Comparison of ENCODE assay signal across 9 mouse cellular contexts in genomic region chr19:10952021-10952939, GRCm38 (mm10). TPM values are rescaled to one million over a fixed set of nuclear protein-coding genes. Genes with fewer than 3 reads are reported as not detected.
A peak's percentile ranks its signal among the peaks of the same experiment; 100 is the strongest.
DNase-seq lines count a peak whose midpoint lies in the region; ATAC-seq and TF ChIP-seq lines count a peak whose summit lies in the region.
"Had no signal": no experiment of that assay in that cellular context is flagged by ENCODE, and none has a peak within 500 bp of the region (broad histone marks: within the 10 kb centered on the region; RNA-seq: fewer than 3 reads in every experiment).

No protein-coding gene starts in this region.

- H3K4me3 ChIP-seq in lung, embryonic 15.5 days, result no peak overlapping the region
- H3K4me3 ChIP-seq in embryonic fibroblast, embryonic 13.5 days (ENCODE audit: insufficient read depth, low read length), result no peak overlapping the region
- no peak overlapping the region for H3K4me3 ChIP-seq in hindbrain, embryonic 12.5 days

- H3K4me1 ChIP-seq in lung, embryonic 15.5 days, result peaks cover 25% of the 10 kb centered on the region
- H3K4me1 ChIP-seq in embryonic fibroblast, embryonic 13.5 days (ENCODE audit: control insufficient read depth, insufficient read depth, low read length), result peaks cover 5% of the 10 kb centered on the region
- peaks cover 28% of the 10 kb centered on the region for H3K4me1 ChIP-seq in hindbrain, embryonic 12.5 days

- H3K9ac ChIP-seq in lung, embryonic 15.5 days, result no peak overlapping the region
- no peak overlapping the region for H3K9ac ChIP-seq in hindbrain, embryonic 12.5 days

- H3K4me2 ChIP-seq in lung, embryonic 15.5 days, result peak overlapping the region; percentile 9; the same call in 1 of the 2 replicates
- H3K4me2 ChIP-seq in hindbrain, embryonic 12.5 days (replicated peaks), result no peak overlapping the region

- peak; percentile 69 for ATAC-seq in lung, embryonic 15.5 days (ENCODE audit: borderline replicate concordance, extremely low read depth, low FRiP score, low TSS enrichment)
- no peak for ATAC-seq in hindbrain, embryonic 12.5 days (ENCODE audit: low FRiP score)

- no peak for DNase-seq in lung, postnatal 25 days (ENCODE audit: low spot score)
- DNase-seq in left cerebral cortex, postnatal 36 days (ENCODE audit: low spot score in 2 of 2), result peak; percentile 19 to 27
- DNase-seq in right cerebral cortex, postnatal 25 days, result peak; percentile 30
- no peak for DNase-seq in urinary bladder, adult 18-20 months (ENCODE audit: low spot score in 2 of 2)
- no peak for DNase-seq in urinary bladder, postnatal 25 days (ENCODE audit: low spot score)

- H3K27ac ChIP-seq in lung, embryonic 15.5 days, result peak overlapping the region; percentile 79
- H3K27ac ChIP-seq in embryonic fibroblast, embryonic 13.5 days (ENCODE audit: insufficient read depth, low read length), result peak overlapping the region; percentile 63
- 0 out of 2 replicates have a peak overlapping the region, but pooled peaks have one; percentile 2 for H3K27ac ChIP-seq in hindbrain, embryonic 12.5 days

- WGBS in lung, embryonic 15.5 days, result 40% methylated on average over 11 of the region's 11 CpGs
- 66% methylated on average over 11 of the region's 11 CpGs for WGBS in hindbrain, embryonic 12.5 days

- TF ChIP-seq POLR2A in embryonic fibroblast, embryonic 13.5 days (IDR thresholded peaks at IDR 0.05; ENCODE audit: low read depth, low read length), result no peak

- intact Hi-C loops in left cerebral cortex, postnatal 36 days (cut with DNase I), result no loop called here

- no peak for TF ChIP-seq CTCF in embryonic fibroblast, embryonic 13.5 days (IDR thresholded peaks at IDR 0.05; ENCODE audit: borderline replicate concordance, insufficient read depth, low read length)

- H3K27me3 ChIP-seq in lung, embryonic 15.5 days, result peaks cover 7% of the 10 kb centered on the region; the same call in 1 of the 2 replicates
- peaks cover 3% of the 10 kb centered on the region; the same call in 1 of the 2 replicates for H3K27me3 ChIP-seq in hindbrain, embryonic 12.5 days

- no peaks in the 10 kb centered on the region for H3K9me3 ChIP-seq in lung, embryonic 15.5 days
- no peaks in the 10 kb centered on the region for H3K9me3 ChIP-seq in hindbrain, embryonic 12.5 days (replicated peaks)

- H3K36me3 ChIP-seq in lung, embryonic 15.5 days, result no peaks in the 10 kb centered on the region
- no peaks in the 10 kb centered on the region for H3K36me3 ChIP-seq in hindbrain, embryonic 12.5 days

RNA-seq across cellular contexts. Expression of gene Ccdc86, which starts 3.2 kb away (rescaled TPM):
- 26.2 and 26.6 TPM in 2 replicates for polyA plus RNA-seq in lung, embryonic 15.5 days (2015; fragmentation: Nextera tagmentation; extraction: Ambion mirVana)
- polyA plus RNA-seq in embryonic fibroblast, embryonic 13.5 days (2011; ENCODE audit: insufficient read length, low read depth, missing spikeins), result 12.3 and 13.1 TPM in 2 replicates
- 21.5 and 21.7 TPM in 2 replicates for polyA plus RNA-seq in hindbrain, embryonic 12.5 days (2016; fragmentation: Nextera tagmentation; extraction: Ambion mirVana)
- 1 to 10 TPM; 8.2 to 9.1 TPM for total RNA-seq in left cerebral cortex, postnatal 36 days (2021)

RNA-seq across cellular contexts. Expression of gene Ptgdr2, which starts 15.3 kb away (rescaled TPM):
- polyA plus RNA-seq in lung, embryonic 15.5 days (2015; fragmentation: Nextera tagmentation; extraction: Ambion mirVana), result 0.09 and 0.11 TPM in 2 replicates
- not detected in 2 replicates for polyA plus RNA-seq in embryonic fibroblast, embryonic 13.5 days (2011; ENCODE audit: insufficient read length, low read depth, missing spikeins)
- polyA plus RNA-seq in hindbrain, embryonic 12.5 days (2016; fragmentation: Nextera tagmentation; extraction: Ambion mirVana), result 0.09 and 0.10 TPM in 2 replicates
- total RNA-seq in left cerebral cortex, postnatal 36 days (2021), result under 1 TPM in 1 of 2 experiments, not detected in 1; 0.20 TPM

RNA-seq across cellular contexts. Expression of gene Ms4a10, which starts 22.2 kb away (rescaled TPM):
- not detected in 2 replicates for polyA plus RNA-seq in lung, embryonic 15.5 days (2015; fragmentation: Nextera tagmentation; extraction: Ambion mirVana)
- not detected in 2 replicates for polyA plus RNA-seq in embryonic fibroblast, embryonic 13.5 days (2011; ENCODE audit: insufficient read length, low read depth, missing spikeins)
- not detected in 2 replicates for polyA plus RNA-seq in hindbrain, embryonic 12.5 days (2016; fragmentation: Nextera tagmentation; extraction: Ambion mirVana)
- not detected for total RNA-seq in left cerebral cortex, postnatal 36 days (2021)
- total RNA-seq: layer of hippocampus, postnatal 25 days had no signal

RNA-seq across cellular contexts. Expression of gene Zp1, which starts 31.8 kb away (rescaled TPM):
- not detected in 2 replicates for polyA plus RNA-seq in lung, embryonic 15.5 days (2015; fragmentation: Nextera tagmentation; extraction: Ambion mirVana)
- not detected in 2 replicates for polyA plus RNA-seq in embryonic fibroblast, embryonic 13.5 days (2011; ENCODE audit: insufficient read length, low read depth, missing spikeins)
- not detected in 2 replicates for polyA plus RNA-seq in hindbrain, embryonic 12.5 days (2016; fragmentation: Nextera tagmentation; extraction: Ambion mirVana)
- not detected for total RNA-seq in left cerebral cortex, postnatal 36 days (2021)
- total RNA-seq: layer of hippocampus, postnatal 25 days had no signal

RNA-seq across cellular contexts. Expression of gene Ms4a15, which starts 40.8 kb away (rescaled TPM):
- polyA plus RNA-seq in lung, embryonic 15.5 days (2015; fragmentation: Nextera tagmentation; extraction: Ambion mirVana), result 0.27 TPM in 1 of 2 replicates, not detected in the other
- not detected in 2 replicates for polyA plus RNA-seq in embryonic fibroblast, embryonic 13.5 days (2011; ENCODE audit: insufficient read length, low read depth, missing spikeins)
- not detected in 2 replicates for polyA plus RNA-seq in hindbrain, embryonic 12.5 days (2016; fragmentation: Nextera tagmentation; extraction: Ambion mirVana)
- total RNA-seq in left cerebral cortex, postnatal 36 days (2021), result under 1 TPM in 1 of 2 experiments, not detected in 1; 0.39 TPM
- total RNA-seq: layer of hippocampus, postnatal 25 days had no signal

Comparison
In these comparisons a context has a peak if more than half of its experiments do, and no peak if none do; other contexts are left out.
1. H3K27ac ChIP-seq: peak in every context shown above with its lines; median percentile 79 in lung, embryonic 15.5 days; 63 in embryonic fibroblast, embryonic 13.5 days; 2 in hindbrain, embryonic 12.5 days.
2. DNase-seq: peak in left cerebral cortex, postnatal 36 days (2 of 2) and right cerebral cortex, postnatal 25 days (single experiment); none in lung, postnatal 25 days (single experiment), urinary bladder, adult 18-20 months (0 of 2) and urinary bladder, postnatal 25 days (single experiment).